Mouse (Mus musculus): ENCODE data around the gene Pdik1l. TPM values are rescaled to one million over a fixed set of nuclear protein-coding genes. Genes with fewer than 3 reads are reported as not detected.

Gene Pdik1l
- polyA plus RNA-seq, 1 experiment from 2014 or later: 21.6 TPM

DNA sequence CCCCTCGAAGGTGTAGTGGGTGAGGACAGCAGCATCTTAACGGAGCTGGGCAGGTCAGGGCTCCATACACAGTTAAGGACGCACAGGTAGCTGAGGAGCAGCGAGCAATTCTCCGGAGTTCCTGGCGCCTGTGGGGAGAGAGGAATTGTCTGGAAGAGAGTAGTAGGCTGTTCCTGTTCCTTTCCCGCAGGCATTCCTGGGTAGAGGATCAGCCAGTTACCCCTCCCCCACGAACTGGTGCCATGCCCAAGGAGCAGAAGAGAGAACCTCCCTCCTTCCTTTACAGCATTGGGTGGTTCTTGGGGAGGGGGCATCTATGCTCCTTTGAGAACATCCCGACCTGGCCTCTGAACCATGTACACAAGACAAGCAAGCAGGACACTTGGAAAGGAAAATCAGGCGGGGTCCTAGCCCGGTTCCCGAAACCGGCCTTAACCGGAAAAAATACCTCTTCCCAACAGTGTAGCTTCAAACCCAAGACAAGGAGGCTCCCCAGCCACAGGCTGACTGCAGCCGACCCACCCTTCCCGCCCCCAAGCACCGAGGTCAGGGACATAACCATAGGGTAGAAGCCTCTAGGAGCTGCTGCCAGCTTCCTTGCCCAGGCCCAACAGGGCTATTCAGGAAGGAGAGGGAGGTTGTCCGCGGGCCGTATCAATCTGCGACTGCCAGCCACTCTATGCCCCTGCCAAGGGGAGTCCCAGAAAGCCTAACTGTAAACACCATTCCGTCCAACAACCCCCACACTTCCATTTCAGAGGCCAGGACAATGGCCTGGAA, 35.4 kb downstream of the Pdik1l start:
- Histone ChIP-seq H3K4me3 (peak overlapping the region; percentile 61), H3K27ac (replicated peaks) (peak overlapping the region; percentile 86), H3K36me3 (no peaks in the 10 kb centered on the region), H3K27me3 (ENCODE audit: low read depth, poor library complexity, severe bottlenecking) (peaks cover 91% of the 10 kb centered on the region), H3K9me3 (replicated peaks) (no peaks in the 10 kb centered on the region), H3K4me1 (peaks cover 92% of the 10 kb centered on the region)
- 2% methylated on average over 22 of the region's 22 CpGs for WGBS
- DNase-seq (ENCODE audit: low spot score): peak; percentile 54

DNA sequence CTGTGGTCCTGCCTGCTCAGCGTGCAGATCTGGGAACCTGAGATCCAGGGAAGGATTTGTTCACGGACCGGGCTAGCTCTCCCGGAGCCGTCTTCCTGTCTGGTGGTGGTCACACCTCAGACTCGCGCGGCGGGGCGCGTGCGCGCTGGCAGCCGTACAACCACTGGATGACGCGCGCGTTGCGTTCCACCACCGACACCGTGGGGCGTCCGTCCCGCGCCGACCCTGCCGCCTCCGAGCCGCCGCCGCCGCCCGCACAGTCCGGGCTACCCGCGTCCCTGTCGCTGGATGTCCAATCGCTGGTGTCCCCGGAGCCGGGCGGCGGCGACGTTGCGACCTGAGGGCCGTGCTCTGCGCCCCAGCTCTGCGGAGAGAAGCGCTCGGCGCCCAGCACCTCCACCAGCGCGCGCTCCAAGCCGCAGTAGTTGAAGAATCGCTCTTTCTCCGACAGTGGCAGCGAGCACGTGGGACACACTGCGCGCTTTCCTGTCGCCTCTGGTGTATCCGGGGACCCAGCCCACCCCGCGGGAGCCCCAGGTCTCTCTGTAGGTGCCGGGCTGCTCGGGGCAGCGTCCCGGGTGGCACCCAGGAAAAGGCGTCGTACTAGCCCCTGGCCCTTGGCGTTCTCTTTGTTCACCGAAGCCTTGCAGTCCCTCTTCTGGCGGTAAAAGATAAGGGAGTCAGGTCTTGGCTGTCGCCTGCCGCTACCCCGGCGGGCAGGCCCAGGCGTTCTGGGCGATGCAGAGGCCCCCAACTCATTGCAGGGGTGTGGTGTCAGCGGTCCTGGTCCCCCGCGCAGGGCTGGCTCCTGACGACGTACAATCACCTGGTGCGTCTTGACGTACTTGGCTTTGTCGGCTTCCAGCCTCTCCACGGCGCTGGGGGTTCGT, 36.2 kb downstream of the Pdik1l start:
- under 1% methylated on average over 91 of the region's 91 CpGs for WGBS
- H3K4me3 ChIP-seq: peak overlapping the region; percentile 61
- H3K27me3 ChIP-seq (ENCODE audit: low read depth, poor library complexity, severe bottlenecking): peaks cover 99% of the 10 kb centered on the region
- no peaks in the 10 kb centered on the region for H3K36me3 ChIP-seq
- peak overlapping the region; percentile 86 for H3K27ac ChIP-seq (replicated peaks)
- H3K9me3 ChIP-seq (replicated peaks): no peaks in the 10 kb centered on the region
- H3K4me1 ChIP-seq: peaks cover 90% of the 10 kb centered on the region
- peak; percentile 72 for DNase-seq (ENCODE audit: low spot score)

DNA sequence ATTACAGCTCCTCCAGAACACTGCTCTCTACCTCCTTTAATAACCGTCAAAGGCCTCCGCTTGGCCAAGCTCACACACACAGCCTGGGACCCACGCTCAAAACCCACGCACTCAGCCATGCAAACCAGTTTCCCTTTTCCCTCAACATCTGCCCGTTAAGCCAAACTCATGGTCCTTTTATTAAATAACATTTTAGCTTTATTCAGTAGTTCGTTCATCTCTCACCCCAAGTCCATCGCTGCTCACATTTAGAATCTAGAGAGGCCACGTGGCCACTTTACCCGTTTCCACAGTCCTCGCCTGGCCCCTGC, 36.8 kb downstream of the Pdik1l start:
- Histone ChIP-seq H3K4me1 (peaks cover 90% of the 10 kb centered on the region), H3K27ac (replicated peaks) (peak overlapping the region; percentile 86), H3K4me3 (peak overlapping the region; percentile 61), H3K9me3 (replicated peaks) (no peaks in the 10 kb centered on the region), H3K36me3 (no peaks in the 10 kb centered on the region), H3K27me3 (ENCODE audit: low read depth, poor library complexity, severe bottlenecking) (peaks cover 99% of the 10 kb centered on the region)
- WGBS: 10% methylated on average over 10 of the region's 10 CpGs
- DNase-seq (ENCODE audit: low spot score): no peak

DNA sequence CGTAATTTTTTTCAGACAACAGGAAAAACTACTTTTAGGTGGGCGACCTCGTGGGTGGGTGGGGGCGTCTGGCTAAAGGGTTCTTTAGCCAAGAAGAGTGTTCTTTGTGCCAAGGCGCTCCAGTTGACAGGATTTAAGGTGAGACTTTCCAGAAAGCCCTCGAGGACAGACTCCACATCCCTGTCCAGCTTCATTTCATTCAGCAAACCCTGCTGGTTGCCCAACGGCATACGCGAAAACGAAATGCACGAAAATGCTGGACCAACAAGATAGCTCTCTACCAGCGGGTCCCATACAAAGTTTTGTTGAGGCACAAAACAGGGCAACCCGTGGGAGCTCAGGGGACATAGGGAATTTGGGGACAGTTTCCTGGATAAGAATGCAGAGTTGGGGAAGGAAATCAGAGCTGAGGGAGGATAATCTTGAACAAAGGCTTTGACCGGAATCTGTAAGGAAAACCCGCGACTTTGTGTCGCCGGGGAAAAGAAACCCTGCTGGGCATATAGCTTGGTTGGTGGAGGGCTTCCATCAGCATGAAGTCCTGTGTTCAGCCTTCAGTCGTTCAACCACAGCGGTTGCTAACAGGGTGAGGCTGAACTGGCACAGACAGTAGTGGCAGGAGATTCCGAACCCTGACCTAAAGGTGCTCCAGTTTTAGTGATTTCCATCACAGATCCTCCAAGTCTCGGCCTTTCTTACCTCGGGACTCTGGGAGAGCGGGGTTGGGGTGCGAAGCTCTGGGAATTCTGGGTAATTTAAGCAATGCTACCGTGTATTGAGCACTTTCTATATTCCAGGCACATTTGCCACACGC, 37.4 kb downstream of the Pdik1l start:
- Histone ChIP-seq H3K4me1 (peaks cover 89% of the 10 kb centered on the region), H3K4me3 (peak overlapping the region; percentile 61), H3K36me3 (no peaks in the 10 kb centered on the region), H3K27ac (replicated peaks) (peak overlapping the region; percentile 46; the same call in 1 of the 2 replicates), H3K9me3 (replicated peaks) (no peaks in the 10 kb centered on the region), H3K27me3 (ENCODE audit: low read depth, poor library complexity, severe bottlenecking) (peaks cover 93% of the 10 kb centered on the region)
- WGBS: 5% methylated on average over 27 of the region's 27 CpGs
- DNase-seq (ENCODE audit: low spot score): peak; percentile 43

DNA sequence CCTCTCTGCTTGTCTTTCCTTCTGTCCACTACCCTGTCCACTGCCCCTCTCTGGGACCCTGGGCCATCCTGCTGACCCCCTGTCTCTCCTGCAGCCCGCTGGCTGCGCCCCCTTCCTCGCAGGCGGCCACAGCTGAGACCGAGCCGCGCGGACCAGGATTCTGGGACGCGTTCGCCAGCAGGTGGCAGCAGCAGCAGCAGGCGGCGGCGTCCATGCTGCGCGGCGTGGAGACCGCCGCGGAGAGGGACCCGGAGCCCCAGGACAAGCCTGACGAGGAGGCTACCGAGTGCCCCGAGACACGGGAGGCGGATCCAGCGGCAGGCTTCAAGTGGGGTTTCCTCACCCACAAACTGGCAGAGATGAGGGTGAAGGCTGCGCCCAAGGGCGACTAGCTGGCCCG, 38.0 kb downstream of the Pdik1l start:
- Histone ChIP-seq H3K4me3 (peak overlapping the region; percentile 61), H3K27ac (replicated peaks) (peak overlapping the region; percentile 46; the same call in 1 of the 2 replicates), H3K9me3 (replicated peaks) (no peaks in the 10 kb centered on the region), H3K4me1 (peaks cover 88% of the 10 kb centered on the region), H3K36me3 (no peaks in the 10 kb centered on the region), H3K27me3 (ENCODE audit: low read depth, poor library complexity, severe bottlenecking) (peaks cover 87% of the 10 kb centered on the region)
- peak; percentile 85 for DNase-seq (ENCODE audit: low spot score)
- WGBS: under 1% methylated on average over 30 of the region's 30 CpGs

DNA sequence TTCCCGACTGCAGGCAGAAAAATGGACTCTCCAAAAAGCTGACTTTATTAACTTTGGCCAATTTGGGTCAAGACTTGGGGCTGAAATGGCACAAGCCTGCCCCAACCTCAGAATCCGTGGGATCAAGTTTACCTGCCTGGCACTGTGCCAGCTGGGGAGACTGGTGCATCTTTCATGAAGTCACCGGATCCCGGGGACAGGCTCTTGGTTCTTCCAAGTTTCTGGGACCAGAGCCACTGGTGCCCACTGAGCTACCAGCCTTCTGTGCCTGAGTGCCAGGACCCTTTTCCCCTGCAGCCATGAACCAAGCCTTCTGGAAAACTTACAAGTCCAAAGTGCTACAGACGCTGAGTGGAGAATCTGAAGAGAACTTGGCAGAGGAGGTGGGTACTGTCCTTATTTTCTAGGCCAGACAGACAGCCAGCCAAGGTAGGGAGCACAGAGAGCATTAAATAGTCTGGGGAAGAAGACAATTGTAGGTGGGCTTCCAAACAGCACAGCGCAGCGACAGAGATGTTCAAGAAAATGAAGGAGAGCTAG, 40.9 kb downstream of the Pdik1l start, which contains the start of gene Gm30191:
TSS of gene Gm30191 (plus strand) at position 217 of the 540 bp plus-strand sequence.
- 78% methylated on average over 7 of the region's 7 CpGs for WGBS
- peak within 1 kb of the TSS; percentile 84 for H3K27ac ChIP-seq (replicated peaks)
- no peak for DNase-seq (ENCODE audit: low spot score)
- H3K36me3 ChIP-seq: peaks cover 15% of the 10 kb centered on the region
- H3K4me3 ChIP-seq: peak within 1 kb of the TSS; percentile 88
- peaks cover 73% of the 10 kb centered on the region for H3K4me1 ChIP-seq
- peaks cover 58% of the 10 kb centered on the region for H3K27me3 ChIP-seq (ENCODE audit: low read depth, poor library complexity, severe bottlenecking)
- no peaks in the 10 kb centered on the region for H3K9me3 ChIP-seq (replicated peaks)

DNA sequence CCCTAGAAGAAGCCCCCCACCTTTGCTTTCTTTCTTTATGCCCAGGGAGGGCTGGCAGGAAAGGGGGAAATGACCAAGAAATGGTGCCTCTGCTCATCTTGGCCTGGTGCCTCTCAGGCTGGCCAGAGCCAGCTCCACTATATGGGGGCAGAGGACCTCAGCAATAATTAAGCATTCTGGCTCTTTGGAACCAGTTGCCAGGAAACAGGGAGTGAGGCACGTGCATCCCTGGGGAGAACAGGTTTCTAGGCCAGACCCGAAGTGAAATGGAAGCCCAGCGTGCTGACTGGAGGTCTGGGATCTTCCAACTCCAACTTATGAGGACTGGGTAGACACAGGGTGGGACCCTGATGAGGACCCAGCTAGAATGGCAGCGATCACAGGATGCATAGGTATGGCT, 41.4 kb downstream of the Pdik1l start:
- Histone ChIP-seq H3K27me3 (ENCODE audit: low read depth, poor library complexity, severe bottlenecking) (peaks cover 53% of the 10 kb centered on the region), H3K27ac (replicated peaks) (peak overlapping the region; percentile 84)
- WGBS: 32% methylated on average over 4 of the region's 4 CpGs

DNA sequence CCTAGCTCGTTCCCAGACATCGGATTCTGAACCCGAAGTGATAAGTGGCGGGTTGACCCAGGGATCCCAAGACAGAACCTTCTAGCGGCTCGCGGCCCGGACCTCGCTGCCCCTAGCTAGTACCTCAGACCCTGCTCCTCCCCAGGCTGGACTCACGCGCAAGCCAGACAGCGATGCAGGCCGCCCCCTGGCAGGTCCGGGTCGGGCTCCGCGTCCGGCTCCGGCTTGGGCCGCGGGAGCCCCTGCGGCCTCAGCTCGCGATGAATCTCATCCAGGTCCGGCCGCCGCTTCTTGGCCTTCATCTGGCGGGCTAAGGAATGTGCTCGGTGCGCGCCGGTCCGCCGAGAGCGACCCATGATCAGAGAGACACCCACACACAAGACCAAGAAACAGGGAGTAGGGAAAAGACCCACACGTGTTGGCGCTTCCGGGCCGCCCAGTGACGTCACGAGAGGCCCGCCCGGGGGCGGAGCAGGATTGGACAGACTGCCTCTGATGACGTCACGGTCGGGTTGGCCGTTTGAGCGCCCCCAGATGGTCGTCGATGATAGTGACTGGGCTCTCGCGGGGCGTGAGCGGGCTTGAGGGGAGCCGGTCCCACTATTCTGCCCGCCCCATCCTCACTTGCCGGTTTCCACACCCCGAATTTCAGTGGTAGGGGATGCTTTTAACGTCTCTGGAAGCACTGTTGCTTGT, 42.4 kb downstream of the Pdik1l start, which contains the start of gene Zfp593:
TSS of gene Zfp593 (minus strand) at position 445 of the 696 bp plus-strand sequence.
- peak within 1 kb of the TSS; percentile 88 for H3K4me3 ChIP-seq
- peaks cover 43% of the 10 kb centered on the region for H3K27me3 ChIP-seq (ENCODE audit: low read depth, poor library complexity, severe bottlenecking)
- peaks cover 58% of the 10 kb centered on the region for H3K4me1 ChIP-seq
- peaks cover 15% of the 10 kb centered on the region for H3K36me3 ChIP-seq
- H3K9me3 ChIP-seq (replicated peaks): no peaks in the 10 kb centered on the region
- DNase-seq (ENCODE audit: low spot score): peak; percentile 94
- H3K27ac ChIP-seq (replicated peaks): peak within 1 kb of the TSS; percentile 84
- WGBS: under 1% methylated on average over 60 of the region's 60 CpGs

More for the DNA sequence above, 41.4 kb downstream of the Pdik1l start:
- no peak for DNase-seq (ENCODE audit: low spot score)
- Histone ChIP-seq H3K9me3 (replicated peaks) (no peaks in the 10 kb centered on the region), H3K4me1 (peaks cover 67% of the 10 kb centered on the region), H3K36me3 (peaks cover 15% of the 10 kb centered on the region), H3K4me3 (peak overlapping the region; percentile 88; the same call in 1 of the 2 replicates)

DNA sequence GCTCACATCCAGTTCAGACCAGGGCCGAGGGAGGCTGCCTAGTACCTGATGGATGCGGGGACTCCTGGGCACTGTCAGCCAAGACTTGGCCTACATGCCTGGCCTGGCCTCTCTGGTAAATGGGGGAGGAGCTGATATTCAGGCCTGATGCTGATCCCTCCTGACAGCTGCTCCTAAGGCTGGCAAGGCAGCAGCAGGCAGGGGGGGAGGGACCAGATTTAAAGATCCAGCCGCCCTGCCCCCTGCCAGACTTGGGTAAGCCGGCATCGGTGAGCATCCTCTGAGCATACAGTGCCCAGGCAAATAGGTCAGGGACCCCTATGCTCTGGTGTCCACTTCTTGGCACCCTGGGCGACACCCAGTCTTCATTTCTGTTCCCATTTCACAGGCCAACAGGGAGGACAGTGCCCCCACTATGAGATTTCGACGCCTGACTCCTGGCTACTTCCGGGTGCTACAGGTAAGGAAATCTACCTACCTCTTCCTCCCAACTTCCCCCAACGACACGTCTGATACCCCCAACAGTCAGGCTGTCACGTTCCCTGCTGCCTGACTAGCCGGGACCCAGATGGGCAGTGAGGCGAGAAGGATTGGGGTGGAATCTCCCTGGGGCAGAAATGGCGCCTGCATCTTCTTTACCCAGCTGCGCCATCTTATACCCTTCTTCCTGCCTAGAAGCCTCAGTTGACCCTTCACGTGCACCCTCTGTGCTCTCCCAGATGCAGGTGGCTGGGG, 44.0 kb downstream of the Pdik1l start, which contains the start of gene E130218I03Rik:
TSS of gene E130218I03Rik (plus strand) at position 147 of the 735 bp plus-strand sequence.
- DNase-seq (ENCODE audit: low spot score): no peak
- 93% methylated on average over 17 of the region's 17 CpGs for WGBS
- H3K4me1 ChIP-seq: peaks cover 46% of the 10 kb centered on the region

DNA sequence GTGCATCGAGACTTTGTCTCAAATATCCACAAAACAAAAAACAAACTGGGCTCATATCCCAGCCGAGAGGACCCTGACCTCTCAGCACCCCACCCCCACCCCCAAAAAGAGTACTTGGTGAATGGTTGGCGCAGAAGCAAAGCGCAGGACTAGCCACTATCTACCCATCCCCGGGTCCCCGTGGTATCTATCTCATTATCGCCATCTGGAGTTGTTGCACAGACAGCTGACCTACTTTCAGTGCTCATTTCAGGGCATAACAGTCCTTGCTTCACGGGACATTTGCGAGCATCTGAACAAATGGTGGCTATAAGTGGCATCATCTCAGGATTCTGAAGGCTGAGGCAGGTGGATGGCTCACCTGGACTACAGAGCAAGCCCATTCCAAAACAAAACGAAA, 49.0 kb downstream of the Pdik1l start:
- H3K4me3 ChIP-seq: peak overlapping the region; percentile 30
- DNase-seq (ENCODE audit: low spot score): no peak
- peaks cover 36% of the 10 kb centered on the region for H3K27me3 ChIP-seq (ENCODE audit: low read depth, poor library complexity, severe bottlenecking)
- peaks cover 13% of the 10 kb centered on the region for H3K4me1 ChIP-seq
- no peak overlapping the region for H3K27ac ChIP-seq (replicated peaks)
- H3K9me3 ChIP-seq (replicated peaks): no peaks in the 10 kb centered on the region
- peaks cover 9% of the 10 kb centered on the region for H3K36me3 ChIP-seq
- 15% methylated on average over 10 of the region's 10 CpGs for WGBS

More for the DNA sequence above, 44.0 kb downstream of the Pdik1l start, which contains the start of gene E130218I03Rik:
- no peak within 1 kb of the TSS for H3K27ac ChIP-seq (replicated peaks)
- H3K4me3 ChIP-seq: peak within 1 kb of the TSS; percentile 88
- peaks cover 31% of the 10 kb centered on the region for H3K27me3 ChIP-seq (ENCODE audit: low read depth, poor library complexity, severe bottlenecking)
- H3K9me3 ChIP-seq (replicated peaks): no peaks in the 10 kb centered on the region
- peaks cover 15% of the 10 kb centered on the region for H3K36me3 ChIP-seq

DNA sequence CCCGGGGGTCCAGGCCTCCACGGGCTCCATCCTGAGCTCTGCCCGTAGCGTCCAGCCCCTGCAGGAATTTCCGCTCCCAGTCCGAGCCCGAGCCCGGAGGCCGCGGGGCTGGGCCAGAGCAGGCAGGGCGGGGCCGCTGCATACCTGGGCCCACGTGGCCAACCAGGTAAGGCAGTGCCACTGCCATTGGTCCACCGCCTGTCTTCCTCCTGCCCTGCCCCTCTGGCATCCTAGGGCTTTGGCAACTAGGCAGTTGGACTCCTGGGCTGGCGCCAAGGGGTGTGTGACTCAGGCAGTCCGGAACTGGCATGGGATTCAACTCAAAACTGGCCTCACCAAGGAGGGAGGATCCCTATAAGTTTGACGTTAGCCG, 49.4 kb downstream of the Pdik1l start, which contains the start of gene Cnksr1:
TSS of gene Cnksr1 (minus strand) at position 121 of the 373 bp plus-strand sequence.
- H3K27me3 ChIP-seq (ENCODE audit: low read depth, poor library complexity, severe bottlenecking): peaks cover 41% of the 10 kb centered on the region
- H3K9me3 ChIP-seq (replicated peaks): no peaks in the 10 kb centered on the region
- no peak for DNase-seq (ENCODE audit: low spot score)
- H3K27ac ChIP-seq (replicated peaks): no peak within 1 kb of the TSS
- 4% methylated on average over 18 of the region's 18 CpGs for WGBS
- H3K36me3 ChIP-seq: peaks cover 5% of the 10 kb centered on the region; the same call in 1 of the 2 replicates
- peaks cover 10% of the 10 kb centered on the region for H3K4me1 ChIP-seq
- peak within 1 kb of the TSS; percentile 30 for H3K4me3 ChIP-seq

All from midbrain, embryonic 10.5 days (tissue).